Mouse (Mus musculus): ENCODE results near the gene Ctps2.

Ctps2 gene

GRCm38 (mm10) chrX:162976194-162976593 is 75.2 kb downstream of the Ctps2 start:
- DNase-seq (ENCODE audit: low spot score in 2 of 2), result no peak

GRCm38 (mm10) chrX:162986876-162987495 is 85.9 kb downstream of the Ctps2 start:
- no peak for DNase-seq (ENCODE audit: low spot score in 2 of 2)

- no peak for DNase-seq (ENCODE audit: low spot score in 2 of 2)
Measured at GRCm38 (mm10) chrX:162991396-162991795, 90.4 kb downstream of the Ctps2 start.

- DNase-seq (ENCODE audit: low spot score in 2 of 2), result no peak
Measured at GRCm38 (mm10) chrX:162992121-162992520, 91.1 kb downstream of the Ctps2 start.

GRCm38 (mm10) chrX:163027864-163028263 is 126.8 kb downstream of the Ctps2 start:
- no peak for DNase-seq (ENCODE audit: low spot score in 2 of 2)

- no peak for DNase-seq (ENCODE audit: low spot score in 2 of 2)
Measured at GRCm38 (mm10) chrX:163038767-163039166, 137.7 kb downstream of the Ctps2 start.

- no peak for DNase-seq (ENCODE audit: low spot score in 2 of 2)
Measured at GRCm38 (mm10) chrX:163042771-163043170, 141.7 kb downstream of the Ctps2 start.

GRCm38 (mm10) chrX:163063936-163064335 is 162.9 kb downstream of the Ctps2 start:
- DNase-seq (ENCODE audit: low spot score in 2 of 2), result no peak
